Mouse (Mus musculus): Measurements from ENCODE around the gene Usp46.
"Not testable (repeated sequence)": the region's sequence is repeated elsewhere in the genome, so short reads cannot be mapped to it uniquely, and the experiment has no call there.

Usp46 gene

DNA sequence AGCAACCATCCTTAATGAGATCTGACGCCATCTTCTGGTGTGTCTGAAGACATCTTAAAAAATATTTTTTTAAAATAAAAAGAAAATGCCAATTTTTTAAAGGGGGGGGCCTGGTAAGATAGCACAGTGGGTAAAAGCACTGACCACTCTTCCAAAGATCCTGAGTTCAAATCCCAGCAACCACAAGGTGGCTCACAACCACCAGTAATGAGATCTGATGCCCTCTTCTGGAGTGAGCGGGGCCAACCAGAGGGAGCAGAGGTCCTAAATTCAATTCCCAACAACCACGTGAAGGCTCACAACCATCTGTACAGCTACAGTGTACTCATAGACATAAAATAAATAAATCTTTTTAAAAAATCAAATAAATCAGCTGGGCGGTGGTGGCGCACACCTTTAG, 2.3 kb upstream of the Usp46 start:
- not testable (repeated sequence) for DNase-seq (ENCODE audit: low read depth, low spot score)

DNA sequence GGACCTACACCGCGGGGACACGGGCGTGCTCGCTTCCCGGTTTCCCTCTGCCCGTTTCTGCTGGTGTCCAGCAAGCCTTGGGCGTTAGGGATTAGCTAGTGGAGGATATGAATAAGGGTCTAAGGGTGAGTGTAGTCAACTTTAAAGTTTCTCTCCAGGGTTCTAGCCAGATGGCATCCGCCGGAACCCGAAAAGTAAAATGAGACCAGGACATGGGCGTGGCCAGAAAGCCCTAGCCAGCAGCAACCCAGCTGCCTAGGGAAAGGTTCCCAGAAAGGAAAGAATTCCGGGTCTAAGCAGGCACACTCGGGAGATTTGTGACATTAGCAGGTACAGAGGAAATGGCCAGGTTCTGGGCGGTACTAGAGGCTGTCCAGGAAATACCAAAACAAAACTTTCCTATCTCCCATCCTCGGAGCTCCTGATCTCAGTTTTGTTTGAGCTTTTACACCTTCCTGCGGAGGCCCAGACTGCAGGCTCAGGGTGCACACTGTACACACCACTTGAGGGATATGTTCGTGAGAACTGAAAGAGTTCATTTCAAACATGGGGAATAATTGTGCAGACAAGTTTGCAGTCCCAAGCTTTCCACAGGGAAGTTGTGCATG, 587 bp upstream of the Usp46 start:
- peak; percentile 56 for DNase-seq (ENCODE audit: low read depth, low spot score)

DNA sequence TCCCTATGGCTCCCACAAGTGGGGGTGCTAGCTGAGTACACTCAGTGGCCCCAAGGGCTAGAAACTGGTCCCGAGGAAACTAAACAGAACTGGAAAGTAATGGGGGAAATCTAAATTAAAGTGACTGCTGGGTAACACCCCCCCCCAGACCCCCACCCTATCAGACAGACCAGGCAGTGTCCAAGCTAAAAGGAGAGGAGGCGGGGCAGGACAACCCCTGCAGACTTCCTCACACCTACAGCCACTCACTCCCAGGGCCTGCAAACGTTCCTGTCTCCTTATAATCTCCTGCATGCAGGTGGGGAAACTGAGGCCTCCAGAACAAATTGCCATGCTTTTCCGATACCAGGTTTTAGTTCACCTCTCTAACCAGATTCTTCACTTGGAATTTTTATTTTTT, 885 bp downstream of the Usp46 start:
- DNase-seq (ENCODE audit: low read depth, low spot score): no peak

DNA sequence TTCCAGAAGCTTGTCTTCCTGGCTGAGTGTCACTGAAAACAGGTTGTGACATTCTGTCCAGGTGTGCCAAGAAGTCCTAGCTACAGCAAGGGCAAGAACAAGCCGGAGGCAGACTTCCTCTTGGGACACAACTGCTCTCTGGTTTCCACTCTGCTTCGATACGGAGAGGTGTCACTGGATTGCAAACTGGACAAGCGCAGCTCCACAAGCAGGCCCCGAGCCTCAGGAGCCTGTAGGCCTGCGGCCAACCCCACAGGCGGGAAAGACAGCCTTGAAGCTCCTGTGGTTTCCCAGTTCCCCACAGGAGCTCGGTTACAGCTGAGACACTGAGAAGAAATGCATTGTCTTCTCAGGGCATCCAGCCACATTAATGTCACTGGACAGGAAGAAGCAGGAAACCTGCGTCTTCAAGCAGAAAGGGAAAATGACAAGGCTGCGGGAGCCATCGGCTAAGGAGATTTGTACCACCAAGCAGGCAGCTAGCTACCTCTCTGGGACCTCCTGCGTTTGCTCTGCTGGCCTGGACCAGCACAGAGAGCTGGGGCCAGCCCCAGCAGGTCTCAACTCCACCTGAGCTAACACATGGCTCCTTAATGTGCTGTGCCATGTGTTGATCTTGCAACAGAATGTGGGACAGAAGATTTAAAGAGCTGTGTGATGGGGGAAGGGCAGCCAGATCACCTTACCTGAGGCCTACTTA, 1.7 kb downstream of the Usp46 start:
- no peak for DNase-seq (ENCODE audit: low read depth, low spot score)

DNA sequence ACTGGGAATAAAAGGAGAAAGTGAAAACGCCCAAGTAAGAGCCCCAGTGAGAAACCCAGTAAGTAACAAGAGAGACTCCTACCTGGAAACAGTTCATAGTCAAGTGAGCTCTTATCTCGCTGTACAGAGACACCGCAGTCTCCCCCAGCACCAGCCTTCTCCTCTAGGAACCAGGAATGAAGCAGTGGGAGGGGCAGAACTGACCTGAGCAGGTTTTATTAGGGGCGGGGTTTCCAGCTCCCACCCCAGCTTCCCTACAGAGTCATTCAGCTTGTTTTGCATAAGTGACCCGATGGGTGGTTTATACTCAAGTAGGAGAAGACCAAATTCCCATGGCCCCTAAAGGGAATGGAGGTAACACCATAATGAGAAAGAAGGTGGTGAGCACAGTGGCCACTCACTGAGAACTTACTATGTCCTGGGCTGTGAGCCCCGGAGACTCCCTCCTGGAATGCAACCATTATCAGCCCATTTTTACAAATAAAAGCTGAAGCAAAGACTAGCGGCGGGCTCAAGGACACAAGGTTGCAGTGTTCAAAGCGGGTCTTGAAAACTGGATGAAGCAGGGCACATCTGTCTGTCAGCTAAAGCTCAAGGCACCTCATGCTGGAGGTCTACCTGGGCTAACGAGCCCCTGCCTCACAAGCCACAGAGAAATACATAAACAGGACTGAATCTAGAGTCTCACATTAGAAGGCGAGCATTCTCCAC, 2.5 kb downstream of the Usp46 start:
- DNase-seq (ENCODE audit: low read depth, low spot score): no peak

DNA sequence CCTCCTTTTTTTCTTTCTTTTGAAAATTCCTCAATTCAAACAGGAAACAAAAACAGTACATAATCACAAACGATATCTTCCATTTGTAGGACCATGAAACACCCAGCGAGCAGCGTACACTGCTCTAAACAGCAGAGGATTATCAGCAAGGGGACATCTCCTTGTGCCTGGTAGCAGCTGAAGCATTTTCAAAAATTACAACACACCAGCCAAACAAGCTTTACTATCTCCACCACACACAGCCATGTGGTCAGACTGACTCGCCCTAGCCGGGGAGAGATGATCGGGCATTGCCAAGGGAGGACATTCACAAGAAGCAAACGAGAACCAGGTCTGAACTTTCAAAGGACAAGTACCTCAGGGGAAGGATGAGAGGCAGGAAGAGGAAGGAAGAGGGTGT, 3.4 kb downstream of the Usp46 start:
- no peak for DNase-seq (ENCODE audit: low read depth, low spot score)

DNA sequence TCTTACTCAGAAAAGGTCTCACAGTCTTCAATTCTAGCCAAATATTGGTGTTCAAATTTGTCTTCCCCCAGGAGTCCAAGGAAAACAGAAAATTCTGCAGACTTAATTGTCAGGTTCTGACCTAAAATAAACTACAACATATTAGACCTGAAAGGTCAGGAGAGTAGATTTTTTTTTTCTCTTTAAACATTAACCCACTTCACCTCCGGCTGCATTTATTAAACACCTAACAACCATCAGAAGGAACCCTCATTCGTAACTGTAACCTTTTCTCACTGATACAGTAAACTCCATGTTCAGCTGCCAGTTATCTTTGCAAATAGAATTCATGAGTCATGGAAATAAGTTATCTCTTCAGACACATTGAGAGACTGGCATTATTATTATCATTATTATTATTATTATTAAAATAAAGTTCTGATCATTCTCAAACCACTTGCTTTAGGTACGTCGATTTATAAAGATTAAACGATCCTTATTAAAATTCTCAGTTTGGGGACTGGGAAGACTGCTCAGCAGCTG, 4.9 kb downstream of the Usp46 start:
- no peak for DNase-seq (ENCODE audit: low read depth, low spot score)

DNA sequence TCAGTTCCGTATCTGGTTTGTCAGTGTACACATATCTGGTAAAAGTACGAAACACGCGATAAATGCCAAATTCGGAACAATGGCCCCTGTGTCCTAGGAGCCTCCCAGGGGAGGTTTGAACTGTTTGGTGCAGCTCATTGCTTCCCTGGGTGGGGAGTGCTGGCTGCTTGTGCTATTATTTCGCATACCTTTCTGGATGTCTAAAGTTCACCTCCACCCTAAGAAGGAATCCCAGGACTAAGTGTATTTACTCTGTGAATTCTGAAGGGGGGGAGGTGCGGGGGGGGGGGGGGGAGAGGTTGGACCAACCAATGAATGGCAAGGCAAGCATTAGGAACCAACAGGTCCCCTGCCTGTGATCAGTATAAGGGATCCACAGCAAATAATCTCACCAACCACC, 6.0 kb downstream of the Usp46 start:
- DNase-seq (ENCODE audit: low read depth, low spot score): no peak

DNA sequence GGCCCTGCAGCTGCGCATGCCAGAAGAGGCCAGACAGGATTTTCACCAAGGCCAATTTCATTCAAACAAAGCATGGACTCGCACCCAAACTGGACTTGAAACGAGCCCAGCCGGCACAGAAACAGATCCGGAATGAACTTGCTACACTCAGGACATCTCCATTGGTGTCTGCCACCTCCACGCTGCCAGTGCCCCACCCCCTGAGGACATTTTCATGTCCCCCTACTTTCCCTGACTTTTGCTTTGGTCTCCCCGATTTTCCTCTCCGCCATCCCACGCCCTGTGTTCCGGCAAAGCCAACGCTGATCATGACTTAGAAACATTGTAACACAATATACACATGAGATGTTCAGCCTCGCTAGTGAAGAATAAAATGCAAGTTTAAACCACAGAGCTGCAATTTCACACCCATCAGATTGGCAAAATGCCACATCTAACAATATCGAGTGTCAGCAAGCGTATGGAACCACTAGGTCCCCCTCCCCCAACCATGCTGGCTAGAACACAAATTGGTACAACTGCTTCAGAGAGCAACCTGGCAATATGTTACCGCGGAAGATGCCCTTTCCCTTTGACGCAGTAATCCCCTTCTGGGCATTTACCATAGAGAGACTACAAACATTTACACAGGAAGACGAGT, 6.7 kb downstream of the Usp46 start:
- DNase-seq (ENCODE audit: low read depth, low spot score): peak; percentile 20

DNA sequence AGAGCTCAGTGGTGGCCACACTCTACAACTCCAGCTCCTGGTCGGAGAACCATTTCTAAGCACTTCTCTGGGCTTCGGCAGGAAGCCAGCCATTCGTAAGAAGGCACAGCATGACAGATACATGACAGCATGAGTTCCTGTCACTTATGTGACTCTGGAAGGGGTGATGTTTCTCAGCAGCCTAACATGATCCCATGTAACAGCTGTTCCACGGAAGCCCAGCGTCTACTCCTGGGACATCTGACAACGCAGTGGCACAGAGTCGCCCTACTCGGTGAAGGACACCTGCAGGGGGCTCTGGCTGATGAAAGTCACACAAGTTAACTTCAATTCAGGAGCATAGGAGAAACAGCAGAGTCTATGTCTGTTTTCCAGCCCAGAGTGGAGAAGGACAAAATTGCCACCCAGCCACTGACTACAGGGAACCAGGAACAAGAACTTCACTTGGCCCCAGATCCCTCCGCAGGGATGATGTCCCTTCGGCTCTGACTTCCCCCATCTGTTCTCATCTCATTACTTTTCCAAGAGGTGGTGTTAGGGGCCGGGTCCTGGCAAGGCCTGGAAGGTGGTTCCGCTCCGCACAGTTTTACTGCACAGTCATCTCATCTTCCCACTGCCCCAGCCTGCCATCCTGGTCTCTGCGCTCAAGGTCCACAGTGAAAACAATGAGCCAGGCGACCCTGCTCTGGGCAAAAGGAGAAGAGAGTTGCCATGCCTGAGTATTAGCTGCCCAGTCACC, 15.9 kb downstream of the Usp46 start:
- DNase-seq (ENCODE audit: low read depth, low spot score): no peak

DNA sequence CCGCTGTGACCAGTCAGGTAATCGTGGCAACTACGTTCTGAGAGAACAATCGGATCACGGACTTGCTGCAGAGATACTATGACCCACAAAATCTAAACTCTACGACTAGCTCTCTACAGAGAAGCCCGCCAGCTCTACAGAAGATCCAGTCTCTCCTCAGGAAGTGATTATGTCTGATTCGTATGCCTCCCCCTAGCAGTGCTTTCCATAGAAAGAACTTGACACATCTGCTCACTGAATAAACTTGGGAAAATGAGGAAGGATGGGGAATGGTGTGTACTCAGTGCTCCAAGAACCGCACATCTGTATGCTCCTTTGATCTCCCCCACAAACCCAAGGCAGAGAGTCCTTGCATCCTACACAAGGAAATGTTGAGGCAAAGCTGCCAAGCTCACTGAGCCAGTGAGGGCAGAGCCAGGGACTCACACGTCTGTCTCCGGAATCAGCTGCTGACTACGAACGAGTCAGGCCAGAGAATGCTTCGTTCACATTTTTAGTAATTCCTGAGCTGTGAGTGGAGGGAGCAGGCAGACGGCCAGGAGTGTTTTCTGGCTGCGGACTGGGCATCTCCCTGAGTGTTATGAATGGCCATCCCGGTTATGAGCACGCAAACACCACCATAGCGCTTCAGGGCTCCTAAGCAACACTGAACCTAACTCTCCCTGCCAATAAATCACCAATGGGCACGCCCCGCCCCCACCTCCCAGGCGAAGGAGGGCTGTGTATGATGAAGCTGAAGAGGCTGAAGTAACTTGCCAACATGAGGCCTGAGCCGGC, 16.6 kb downstream of the Usp46 start:
- DNase-seq (ENCODE audit: low read depth, low spot score): no peak

DNA sequence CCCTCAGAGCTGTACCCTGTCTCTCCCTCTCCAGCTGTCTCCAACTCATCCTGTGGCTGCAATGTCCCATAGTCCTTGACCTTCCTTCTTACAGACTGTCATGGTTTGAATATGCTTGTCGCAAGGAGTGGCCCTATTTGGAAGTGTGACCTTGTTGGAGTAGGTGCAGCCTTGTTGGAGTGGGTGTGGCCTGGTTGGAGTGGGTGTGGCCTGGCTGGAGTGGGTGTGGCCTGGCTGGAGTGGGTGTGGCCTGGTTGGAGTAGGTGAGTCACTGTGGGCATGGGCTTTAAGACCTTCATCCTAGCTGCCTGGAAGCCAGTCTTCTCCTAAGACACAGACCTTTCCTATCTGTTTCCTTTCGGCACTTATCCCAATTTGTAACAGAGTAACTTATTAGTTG, 17.3 kb downstream of the Usp46 start:
- DNase-seq (ENCODE audit: low read depth, low spot score): no peak

DNA sequence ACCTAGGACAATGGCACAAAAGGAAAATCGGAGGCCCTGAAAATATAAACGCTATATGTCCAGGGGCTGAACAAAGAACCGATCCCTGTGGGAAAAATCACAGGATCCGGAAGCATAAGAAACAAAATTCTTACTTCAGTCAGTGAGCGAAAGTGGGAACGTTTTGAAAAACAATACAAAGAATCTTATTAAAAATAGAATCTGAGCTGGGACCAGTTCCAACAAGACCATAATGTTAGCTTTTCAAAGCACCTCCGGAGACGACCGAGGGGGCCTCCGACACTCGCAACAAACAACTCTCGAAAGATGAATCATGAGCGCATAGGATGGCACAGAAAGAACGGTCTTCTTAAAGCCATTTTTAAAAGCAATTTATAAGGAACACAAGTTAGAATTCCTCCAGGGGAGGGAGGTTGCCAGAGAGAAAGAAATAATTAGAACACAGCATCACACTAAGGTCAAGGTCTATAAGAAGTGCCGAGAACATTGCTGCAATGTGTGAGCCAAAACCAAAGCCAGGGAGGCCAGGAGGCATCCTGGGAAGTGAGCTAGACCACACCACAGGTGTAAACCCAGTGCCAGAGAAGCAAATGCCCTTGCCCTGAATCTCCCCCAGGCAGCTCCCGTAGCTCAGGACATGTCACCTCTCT, 19.3 kb downstream of the Usp46 start:
- no peak for DNase-seq (ENCODE audit: low read depth, low spot score)

DNA sequence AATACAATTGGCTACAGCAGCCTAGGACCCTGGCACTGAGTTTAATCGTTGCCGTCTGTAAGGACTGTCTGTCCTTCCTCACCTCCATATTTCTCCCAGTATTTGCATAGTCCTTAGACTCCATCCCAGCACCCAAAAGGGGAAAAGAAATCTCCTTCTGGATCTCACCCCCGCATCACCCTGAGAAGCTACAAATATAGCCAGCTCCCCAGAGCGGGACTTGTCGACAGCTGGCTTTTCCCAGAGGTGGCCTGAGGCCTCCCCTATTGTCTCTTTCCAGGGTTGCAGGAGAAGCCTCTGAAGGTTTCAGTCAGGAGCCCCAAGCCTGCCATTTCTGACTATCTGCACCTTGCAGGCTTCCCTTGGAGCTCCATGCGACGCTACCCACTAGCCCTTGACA, 23.6 kb downstream of the Usp46 start:
- DNase-seq (ENCODE audit: low read depth, low spot score): no peak

DNA sequence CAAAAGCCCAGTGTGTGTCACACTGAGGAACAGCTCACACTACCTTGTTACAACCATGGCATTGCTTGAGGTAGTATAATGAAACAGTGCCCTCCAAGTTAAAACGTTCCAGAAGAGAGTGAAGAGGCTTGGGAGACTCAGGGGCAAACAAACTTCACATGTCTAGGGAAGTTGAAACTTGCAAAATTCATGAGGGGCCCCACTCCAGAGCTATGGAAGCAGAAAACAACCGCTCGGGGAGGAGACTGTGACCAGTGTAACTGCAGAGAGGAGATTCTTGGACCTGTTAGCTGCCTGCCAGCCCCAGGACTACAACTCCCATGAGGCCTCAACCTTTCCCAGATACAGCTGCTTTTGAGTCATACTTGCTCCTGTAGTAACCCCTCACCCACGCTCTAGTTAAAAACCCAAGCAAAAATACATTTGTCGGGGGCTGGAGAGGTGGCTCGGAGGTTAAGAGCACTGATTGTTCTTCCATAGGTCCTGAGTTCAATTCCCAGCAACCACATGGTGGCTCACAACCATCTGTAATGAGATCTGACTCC, 25.4 kb downstream of the Usp46 start:
- no peak for DNase-seq (ENCODE audit: low read depth, low spot score)

DNA sequence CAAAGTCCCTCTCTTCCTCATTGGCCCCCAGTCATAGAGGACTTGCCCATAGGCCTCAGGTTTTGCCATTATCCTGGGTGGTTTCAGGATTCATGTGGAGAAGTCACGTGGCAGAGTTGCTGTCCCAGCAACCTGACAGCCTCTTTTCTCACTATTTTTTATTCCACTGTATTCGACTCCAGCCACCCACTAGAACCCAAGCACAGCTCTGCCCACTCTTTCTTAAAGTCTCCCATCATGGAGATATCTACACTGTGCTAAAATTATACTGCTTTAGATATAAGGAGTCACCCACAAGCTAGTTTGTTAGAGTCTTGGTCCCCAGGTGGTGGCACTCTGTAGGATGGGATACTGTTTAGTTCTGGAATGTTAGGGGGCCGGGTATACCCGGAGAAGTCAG, 27.7 kb downstream of the Usp46 start:
- no peak for DNase-seq (ENCODE audit: low read depth, low spot score)

DNA sequence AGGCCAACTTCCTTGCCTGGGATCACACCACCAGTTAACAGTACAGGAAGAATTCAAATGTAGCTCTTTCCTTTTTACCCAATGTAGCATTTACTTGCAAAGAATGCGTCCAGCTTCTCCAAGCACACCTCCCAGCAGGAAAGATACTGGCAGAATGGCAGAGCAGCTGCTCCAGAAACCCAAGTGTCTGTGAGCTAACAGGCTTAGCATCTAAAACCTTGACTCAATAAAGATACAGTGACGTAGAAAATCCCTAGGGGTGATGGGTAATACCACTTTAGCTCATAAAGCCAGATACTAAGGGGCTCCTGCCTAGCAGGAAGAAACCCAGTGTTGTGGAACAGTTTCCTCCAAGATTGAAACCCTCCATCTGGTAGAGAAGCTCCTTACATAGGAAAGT, 32.8 kb downstream of the Usp46 start:
- no peak for DNase-seq (ENCODE audit: low read depth, low spot score)

DNA sequence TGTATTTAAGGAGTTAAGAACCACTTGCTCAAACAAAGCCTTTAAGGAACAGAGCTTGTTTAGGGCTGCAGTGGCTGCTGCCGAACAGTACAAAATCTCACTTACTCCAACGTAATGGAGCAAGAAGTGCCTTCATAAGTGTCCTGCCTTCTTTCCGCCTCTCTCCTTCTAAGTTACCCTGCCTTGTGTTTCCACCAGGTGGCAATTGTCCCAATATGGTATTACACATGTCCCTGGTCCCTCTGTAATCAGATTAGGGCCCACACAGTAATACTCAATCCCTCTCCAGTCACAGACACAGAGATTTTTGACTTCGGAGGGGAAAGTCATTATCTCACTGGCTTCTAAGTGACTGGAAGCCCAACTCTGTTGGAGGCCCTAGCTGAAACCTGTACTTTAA, 34.1 kb downstream of the Usp46 start:
- DNase-seq (ENCODE audit: low read depth, low spot score): no peak

DNA sequence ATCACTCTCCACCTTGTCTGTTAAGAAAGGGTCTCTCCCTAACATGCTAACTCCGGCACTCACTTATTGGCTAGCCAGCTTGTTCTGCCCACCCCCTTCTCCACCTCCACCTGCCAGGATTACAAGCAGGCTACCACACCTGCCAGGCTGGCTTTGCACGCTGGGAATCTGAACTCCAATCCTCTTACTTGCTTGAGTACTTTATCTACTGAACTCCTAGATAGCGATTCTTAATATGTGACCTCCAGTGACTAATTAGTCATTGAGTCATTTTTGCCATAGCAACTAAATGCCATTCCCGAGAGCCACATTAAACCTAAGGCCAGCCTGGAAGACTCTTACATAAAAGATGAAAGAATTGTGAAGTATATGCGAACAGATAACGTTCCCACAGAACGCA, 38.4 kb downstream of the Usp46 start:
- no peak for DNase-seq (ENCODE audit: low read depth, low spot score)

Data from CD4-positive helper T cell, adult 2 months (primary cell).